Mouse (Mus musculus) T-helper 1 cell (primary cell): ENCODE measurements at regions not wholly inside any gene's neighbourhood (a gene's known extent, or its start where the extent isn't known, plus 50 kb on each side); places are given as distances from the start of the nearest gene placed in this dataset.

Source experiments
- in situ Hi-C: fragments of 300-600 bp; cut with MboI, MseI; formaldehyde crosslinking; loops from one replicate; pipeline ENCODE4 v1.15.1; 2025; ENCODE audit warnings: high pct_unique_total_duplicates

GRCm38 (mm10) chr6:66224164-66224903, 271.9 kb downstream of the 4930544G11Rik start:
- in situ Hi-C loops = no loop called here

GRCm38 (mm10) chr6:66236368-66236767, 284.0 kb downstream of the 4930544G11Rik start:
- in situ Hi-C loops = loop anchor here (10.0 kb wide), 1 partner anchor 1272 kb away; no protein-coding TSS in a partner anchor

DNA sequence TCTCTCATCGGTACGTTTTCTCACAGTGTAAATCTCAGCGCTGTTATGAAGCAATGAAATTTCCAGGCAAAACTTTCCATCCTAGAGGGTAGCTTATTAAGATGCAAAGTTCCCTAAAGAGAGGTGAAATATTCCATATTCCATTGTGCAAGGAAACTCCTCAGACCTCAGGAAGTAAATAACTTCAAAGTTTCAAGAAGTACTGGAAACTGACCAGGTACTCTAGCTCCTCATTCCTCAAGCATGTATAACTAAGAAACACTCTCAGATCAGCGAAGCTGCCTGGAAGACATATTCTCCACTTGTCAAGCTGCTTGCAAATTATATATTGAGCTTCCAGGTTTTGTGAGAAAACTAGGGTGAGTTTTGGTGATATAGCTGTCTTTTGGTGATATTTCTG, 279.8 kb upstream of the Mad2l1 start:
- in situ Hi-C loops = no loop called here

- in situ Hi-C loops = no loop called here
Observed at GRCm38 (mm10) chr6:66263429-66263828, 271.8 kb upstream of the Mad2l1 start.

- in situ Hi-C loops = no loop called here
Observed at GRCm38 (mm10) chr6:66263918-66264317, 271.3 kb upstream of the Mad2l1 start.

DNA sequence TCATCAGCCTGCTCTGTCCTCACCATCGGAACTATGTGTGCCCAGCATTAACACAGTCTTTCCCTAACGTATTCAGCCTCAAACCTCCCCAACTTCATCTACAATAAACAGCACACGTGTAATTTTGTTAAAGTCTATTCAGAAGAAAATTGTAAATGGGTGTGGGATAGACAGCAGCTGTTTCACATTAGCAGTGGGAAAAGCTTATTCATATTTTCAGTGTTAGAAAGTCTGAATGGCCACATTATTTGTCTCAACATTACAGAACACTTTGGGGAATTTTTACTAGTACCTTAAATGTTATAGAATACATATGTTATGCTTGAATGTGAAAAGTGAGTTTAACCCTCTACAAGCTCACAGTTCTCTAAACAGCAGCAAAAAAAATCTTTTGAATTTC, 266.8 kb upstream of the Mad2l1 start:
- in situ Hi-C loops = no loop called here

- in situ Hi-C loops = no loop called here
Observed at GRCm38 (mm10) chr6:66271414-66272206, 263.6 kb upstream of the Mad2l1 start.

DNA sequence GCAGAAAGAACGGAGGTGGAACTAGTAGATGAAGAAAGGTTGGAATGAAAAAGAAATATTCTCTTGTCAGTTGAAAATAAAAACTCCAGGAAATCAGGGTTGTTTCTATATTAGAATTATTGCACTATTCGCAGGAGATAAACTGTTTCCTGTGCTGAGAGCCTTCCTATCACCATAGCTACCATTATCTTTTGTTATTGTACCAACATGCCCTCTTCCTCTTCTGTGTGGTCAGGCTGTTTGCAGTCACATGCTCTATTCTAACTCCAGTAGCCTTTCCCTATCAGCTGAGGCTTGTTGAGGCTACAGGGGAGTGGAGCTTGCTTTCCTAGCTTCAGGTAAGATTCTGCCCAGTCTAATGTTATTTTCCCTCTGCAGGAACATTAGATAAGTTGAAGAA, 263.0 kb upstream of the Mad2l1 start:
- in situ Hi-C loops = no loop called here

GRCm38 (mm10) chr6:66274737-66275136, 260.5 kb upstream of the Mad2l1 start:
- in situ Hi-C loops = no loop called here

DNA sequence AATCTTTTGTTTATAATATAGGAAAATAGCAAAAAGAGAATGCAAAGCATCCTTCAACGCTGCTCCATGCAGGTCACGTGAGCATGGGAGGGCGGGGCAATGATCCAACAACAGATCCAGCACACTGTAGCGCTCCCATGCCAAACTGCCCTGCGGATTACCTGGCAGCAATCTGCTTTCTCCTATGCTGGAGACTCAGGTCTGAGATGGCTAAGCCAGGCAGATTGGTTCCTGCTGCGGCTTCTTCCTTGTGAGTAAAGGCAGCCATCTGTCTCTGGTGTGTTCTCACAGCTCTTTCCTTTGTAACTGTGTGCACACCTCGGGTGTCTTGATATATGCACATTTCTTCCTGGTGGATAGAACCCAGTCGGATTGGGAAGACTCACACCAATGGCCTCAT, 254.5 kb upstream of the Mad2l1 start:
- in situ Hi-C loops = no loop called here

- in situ Hi-C loops = no loop called here
Observed at GRCm38 (mm10) chr6:66282566-66283115, 252.5 kb upstream of the Mad2l1 start.

DNA sequence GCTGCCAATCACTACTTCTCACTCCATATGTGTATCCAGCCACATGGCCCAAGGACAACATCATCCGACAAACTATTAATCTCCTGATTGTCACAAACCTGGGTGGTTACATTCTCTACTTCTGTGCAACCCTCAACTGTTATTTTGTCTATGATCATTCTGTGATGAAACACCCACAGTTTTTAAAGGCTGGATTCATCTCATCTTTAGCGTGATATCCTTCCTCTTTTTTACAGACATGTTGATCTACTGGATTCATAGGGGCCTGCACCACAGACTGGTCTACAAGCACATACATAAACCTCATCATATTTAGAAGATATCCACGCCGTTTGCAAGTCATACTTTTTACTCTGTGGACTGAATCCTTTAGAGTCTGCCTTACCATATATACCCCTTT, 251.7 kb upstream of the Mad2l1 start:
- in situ Hi-C loops = no loop called here

DNA sequence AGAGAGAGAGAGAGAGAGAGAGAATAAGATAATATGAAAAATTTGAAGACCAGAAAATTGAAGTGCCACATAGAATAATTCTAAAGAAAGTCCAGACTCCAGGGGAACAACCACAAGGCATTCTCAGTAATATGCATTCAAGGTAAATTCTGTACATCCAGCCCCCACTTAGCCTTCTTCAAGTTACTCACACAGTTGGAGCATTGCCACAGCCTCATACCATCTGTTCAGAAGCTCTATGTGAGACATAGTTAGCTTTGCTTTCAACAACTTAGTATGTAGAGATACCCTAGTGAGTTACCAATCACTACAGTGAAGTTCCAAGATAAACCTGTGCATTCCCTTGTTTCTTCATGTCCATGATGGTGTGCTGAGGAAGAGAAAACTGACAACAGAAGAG, 247.6 kb upstream of the Mad2l1 start:
- in situ Hi-C loops = no loop called here

- in situ Hi-C loops = no loop called here
Observed at GRCm38 (mm10) chr6:66289196-66289595, 246.0 kb upstream of the Mad2l1 start.

DNA sequence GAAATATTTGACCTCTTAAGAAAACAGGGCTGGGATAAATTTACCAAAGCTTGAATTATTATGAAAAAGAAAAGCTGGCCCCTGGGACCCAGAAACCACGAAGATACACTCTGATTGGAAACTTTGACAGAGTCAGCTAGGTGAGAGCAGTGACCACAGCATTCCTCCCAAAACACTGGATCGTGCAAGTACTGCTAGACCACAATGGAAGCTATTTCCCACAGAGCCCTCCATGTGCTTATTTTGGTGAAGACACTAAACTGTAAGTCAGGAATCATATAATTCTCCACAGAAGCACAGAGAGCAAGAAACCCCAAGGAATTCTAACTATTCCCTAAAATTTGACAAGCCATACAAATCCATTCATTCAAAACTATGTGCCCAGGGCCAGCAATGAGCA, 243.6 kb upstream of the Mad2l1 start:
- in situ Hi-C loops = no loop called here

- in situ Hi-C loops = no loop called here
Observed at GRCm38 (mm10) chr6:66298056-66298455, 237.1 kb upstream of the Mad2l1 start.

- in situ Hi-C loops = no loop called here
Observed at GRCm38 (mm10) chr6:66300189-66300588, 235.0 kb upstream of the Mad2l1 start.

DNA sequence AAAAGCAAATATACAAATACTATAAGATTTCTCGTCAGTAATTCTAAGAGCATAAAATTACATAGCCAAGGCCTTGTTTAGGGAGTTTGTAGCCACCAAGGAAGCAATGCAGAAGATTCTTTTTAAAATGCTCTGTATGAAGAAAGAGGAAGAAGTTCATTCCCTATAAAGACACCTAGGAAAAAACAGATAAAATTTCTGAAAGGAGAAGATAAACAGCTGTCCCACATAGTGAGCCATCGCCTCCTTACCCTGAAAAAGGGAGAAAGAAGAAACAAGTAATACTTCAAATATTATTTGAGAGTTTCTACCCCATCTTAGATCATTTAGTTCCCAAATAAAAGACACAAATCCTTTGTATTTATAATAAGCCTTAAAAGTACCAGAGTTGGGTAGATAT, 190.3 kb upstream of the Mad2l1 start:
- in situ Hi-C loops = no loop called here

DNA sequence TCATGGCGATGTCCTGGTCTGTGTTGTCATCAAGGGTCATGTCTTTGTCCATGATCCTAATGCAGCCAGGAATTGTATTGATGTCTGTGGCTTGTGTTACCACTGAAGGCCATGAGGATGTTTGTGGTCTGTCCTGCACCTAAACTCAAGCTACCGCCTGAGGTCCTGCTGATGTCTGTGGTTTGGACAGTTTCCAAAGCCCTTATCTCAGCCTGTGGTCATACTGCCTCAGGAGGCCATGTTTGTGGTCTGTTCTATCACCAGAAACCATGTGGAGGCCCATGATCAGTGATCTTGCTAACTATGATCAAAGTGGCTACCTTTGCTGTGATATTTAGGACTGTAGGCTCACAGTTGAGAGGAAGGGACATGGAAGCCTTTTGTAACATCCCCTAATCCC, 187.8 kb upstream of the Mad2l1 start:
- in situ Hi-C loops = no loop called here

- in situ Hi-C loops = no loop called here
Observed at GRCm38 (mm10) chr6:66361130-66361529, 174.1 kb upstream of the Mad2l1 start.

DNA sequence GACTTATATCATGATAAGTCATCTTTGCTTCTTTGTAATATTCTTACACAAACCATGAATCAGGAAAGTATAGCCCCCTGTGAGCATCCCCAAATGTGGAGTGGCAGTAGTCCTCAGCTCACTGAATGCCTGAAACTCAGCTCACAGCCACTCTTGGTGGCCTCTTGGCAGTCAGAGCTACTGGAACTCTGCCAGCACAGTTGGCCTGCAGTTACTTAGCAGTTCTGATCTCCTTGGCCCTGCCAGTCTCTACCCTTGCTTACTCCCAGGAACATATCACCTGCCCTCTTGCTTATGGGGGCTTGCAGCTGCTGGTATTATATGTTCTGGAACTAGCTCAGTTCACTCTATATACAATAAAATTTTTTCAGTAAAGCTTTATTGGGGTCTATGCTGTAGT, 167.9 kb upstream of the Mad2l1 start:
- in situ Hi-C loops = no loop called here

- in situ Hi-C loops = no loop called here
Observed at GRCm38 (mm10) chr6:66381279-66381934, 153.8 kb upstream of the Mad2l1 start.
